Mouse (Mus musculus) myocyte (in vitro differentiated cells): ENCODE results near the gene Map2k5.
A peak's percentile ranks its signal among the peaks of the same experiment; 100 is the strongest.

Source experiments
- E2F4 ChIP-seq: IDR thresholded peaks from one replicate; pipeline ENCODE4 v1.6.1; 2011; ENCODE audit warnings: mild to moderate bottlenecking, control low read depth, moderate library complexity; ENCODE audit not compliant: insufficient read depth
- MAX ChIP-seq: IDR thresholded peaks from one replicate; pipeline ENCODE4 v1.6.1; 2011; ENCODE audit warnings: low read depth, mild to moderate bottlenecking, control low read depth
- MYOG ChIP-seq, 3 experiments: IDR thresholded peaks; one replicate each; pipeline ENCODE4 v1.6.1; 2011; ENCODE audit warnings: control low read depth in 2 of 3, low read depth in 2 of 3, mild to moderate bottlenecking in 2 of 3; ENCODE audit not compliant: insufficient read length in 2 of 3, control insufficient read depth in 1 of 3, insufficient read depth in 1 of 3
- POLR2A ChIP-seq: IDR thresholded peaks from one replicate; pipeline ENCODE4 v1.6.1; 2011; ENCODE audit warnings: low read depth, mild to moderate bottlenecking, control low read depth, moderate library complexity; ENCODE audit not compliant: insufficient read length
- TCF12 ChIP-seq: IDR thresholded peaks from one replicate; pipeline ENCODE4 v1.6.1; 2011; ENCODE audit warnings: mild to moderate bottlenecking, control low read depth; ENCODE audit not compliant: poor library complexity, insufficient read depth, severe bottlenecking

GRCm38 (mm10) chr9:63132673-63133601 is 244.8 kb downstream of the Map2k5 start:
- TF ChIP-seq TCF12 (no peak), POLR2A (peak; percentile 96), MAX (no peak), E2F4 (no peak), MYOG (IDR thresholded peaks at IDR 0.05; ENCODE audit: control insufficient read depth in 1 of 3, insufficient read depth in 1 of 3, insufficient read length in 2 of 3, low read depth in 2 of 3) (peak in 1 of 3 experiments; percentile 29)
